Mouse (Mus musculus) megakaryocyte, embryonic 14.5 days (primary cell): ENCODE results near the gene Jaml.

Experiments used
- FLI1 ChIP-seq: IDR thresholded peaks from 2 replicates; pipeline ENCODE4 v1.6.1; 2012; ENCODE audit warnings: low read length, inconsistent platforms, mixed read lengths
- GATA1 ChIP-seq: IDR thresholded peaks from 3 replicates; pipeline ENCODE4 v1.6.1; 2012; ENCODE audit warnings: mixed read lengths, low read length, inconsistent platforms, borderline replicate concordance

GRCm38 (mm10) chr9:45048511-45048910 is 30.5 kb upstream of the Jaml start:
- TF ChIP-seq GATA1 (no peak), FLI1 (no peak)
